Mouse (Mus musculus): ENCODE data around the gene Eif3l. TPM values are rescaled to one million over a fixed set of nuclear protein-coding genes. Genes with fewer than 3 reads are reported as not detected.

The Eif3l gene
- polyA plus RNA-seq, 1 experiment, result not detected

DNA sequence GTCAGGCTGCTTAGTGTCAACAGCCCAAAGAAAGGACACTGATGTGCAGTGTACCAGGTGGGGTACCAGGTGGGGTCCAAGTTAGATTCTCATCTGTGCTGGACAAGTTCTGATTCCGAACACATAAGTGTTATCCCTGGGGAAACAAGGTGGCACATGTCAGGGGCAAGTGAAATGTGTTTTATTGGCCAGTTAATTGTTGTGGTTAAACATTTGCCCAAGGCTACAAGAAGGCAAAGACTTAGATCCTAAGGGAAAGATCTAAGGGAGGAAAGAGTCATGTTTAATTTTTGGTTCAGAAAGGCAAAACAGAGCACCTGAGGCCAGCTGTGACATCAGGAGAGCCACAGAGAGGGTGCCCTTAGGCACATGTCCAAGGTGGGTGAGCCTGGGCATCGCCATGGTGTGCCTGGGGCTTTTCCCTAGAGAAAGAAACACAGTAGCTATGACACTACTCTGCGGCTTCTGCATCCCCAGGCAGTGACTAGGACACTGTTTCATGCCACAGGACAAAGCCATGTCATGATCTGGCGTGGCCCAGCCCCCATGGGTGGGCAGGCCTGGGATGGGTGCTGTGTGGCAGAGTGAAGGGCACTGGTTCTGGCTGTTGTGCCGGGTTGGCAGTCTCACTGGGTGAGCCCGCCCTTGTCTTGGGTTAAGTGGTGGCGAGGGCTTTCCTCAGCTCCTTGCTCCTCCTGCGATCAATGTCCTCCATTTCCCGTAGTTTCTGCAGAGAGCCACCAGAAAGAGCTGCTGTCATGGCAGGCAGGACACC is 59.7 kb downstream of the Eif3l start:
- Histone ChIP-seq H3K4me1 (ENCODE audit: control insufficient read depth, insufficient read depth, low read length) (peaks cover 3% of the 10 kb centered on the region; the same call in 1 of the 2 replicates), H3K27ac (ENCODE audit: insufficient read depth, low read depth, low read length) (no peak overlapping the region), H3K4me3 (ENCODE audit: insufficient read depth, low read depth, low read length) (no peak overlapping the region)
- TF ChIP-seq CTCF (IDR thresholded peaks at IDR 0.05; ENCODE audit: insufficient read depth, low read depth, low read length) (no peak), POLR2A (IDR thresholded peaks at IDR 0.05; ENCODE audit: insufficient read depth, low read depth, low read length) (no peak)
- 86% methylated on average over 9 of the region's 9 CpGs for WGBS

DNA sequence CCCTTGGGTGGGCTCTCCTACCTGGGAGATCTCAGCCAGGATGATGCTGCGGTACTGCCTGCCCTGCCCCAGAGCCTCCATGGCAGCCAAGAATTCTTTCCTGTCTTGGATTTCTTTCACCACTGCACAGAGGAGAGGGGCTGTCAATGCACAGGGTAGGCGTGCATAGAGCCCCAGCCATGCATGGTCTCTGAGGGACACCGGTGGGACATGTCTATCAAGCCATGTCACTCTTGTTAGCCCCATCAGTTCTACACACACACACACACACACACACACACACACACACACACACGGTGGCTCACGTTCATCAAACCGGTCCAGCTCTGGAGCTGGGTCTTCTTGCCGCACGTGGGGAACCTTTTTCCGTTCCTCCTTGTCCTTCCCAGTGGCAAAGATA is 60.4 kb downstream of the Eif3l start:
- Histone ChIP-seq H3K4me1 (ENCODE audit: control insufficient read depth, insufficient read depth, low read length) (peaks cover 3% of the 10 kb centered on the region; the same call in 1 of the 2 replicates), H3K27ac (ENCODE audit: insufficient read depth, low read depth, low read length) (no peak overlapping the region), H3K4me3 (ENCODE audit: insufficient read depth, low read depth, low read length) (no peak overlapping the region)
- TF ChIP-seq POLR2A (IDR thresholded peaks at IDR 0.05; ENCODE audit: insufficient read depth, low read depth, low read length) (no peak), CTCF (IDR thresholded peaks at IDR 0.05; ENCODE audit: insufficient read depth, low read depth, low read length) (no peak)
- 69% methylated on average over 9 of the region's 9 CpGs for WGBS

DNA sequence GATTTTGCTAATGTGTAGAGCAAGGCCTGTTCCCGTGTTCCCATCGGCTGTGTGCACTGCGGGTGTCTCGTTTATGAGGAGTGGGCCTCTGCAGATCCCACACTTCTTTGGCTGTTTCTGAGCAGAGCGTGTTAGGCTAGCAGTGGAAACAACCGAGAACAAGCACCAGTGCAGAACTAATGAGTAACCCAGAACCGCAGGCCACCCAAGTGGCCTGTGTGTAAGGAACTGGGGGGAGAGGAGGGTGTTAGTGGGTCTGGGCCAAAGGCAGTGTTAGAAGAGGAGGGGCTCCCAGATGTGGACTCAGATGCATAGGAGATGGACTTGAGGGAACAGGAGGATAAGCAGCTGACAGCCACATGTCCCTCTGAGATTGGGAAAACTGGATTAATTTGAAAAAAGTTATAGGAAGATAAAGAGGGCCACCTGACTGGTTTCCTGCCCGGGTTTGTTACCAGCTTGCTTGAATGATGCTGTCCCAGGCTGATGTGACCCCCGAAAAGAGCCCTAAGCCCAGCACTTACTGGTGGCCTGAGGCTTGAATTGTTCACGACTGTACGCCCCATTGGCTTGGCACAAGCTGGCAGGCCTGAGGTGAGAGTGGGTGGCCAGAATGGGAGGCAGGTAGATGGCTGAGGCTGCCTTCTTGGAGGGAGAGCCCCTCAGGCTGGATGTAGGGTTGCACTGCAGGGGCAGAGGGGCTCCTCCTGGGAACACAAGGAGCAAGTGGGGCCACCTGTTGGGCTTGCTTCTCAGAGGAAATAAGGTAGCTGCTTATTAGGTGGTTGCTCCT is 61.0 kb downstream of the Eif3l start:
- Histone ChIP-seq H3K4me3 (ENCODE audit: insufficient read depth, low read depth, low read length) (no peak overlapping the region), H3K27ac (ENCODE audit: insufficient read depth, low read depth, low read length) (no peak overlapping the region), H3K4me1 (ENCODE audit: control insufficient read depth, insufficient read depth, low read length) (peaks cover 3% of the 10 kb centered on the region; the same call in 1 of the 2 replicates)
- WGBS, result 48% methylated on average over 11 of the region's 11 CpGs
- TF ChIP-seq POLR2A (IDR thresholded peaks at IDR 0.05; ENCODE audit: insufficient read depth, low read depth, low read length) (no peak), CTCF (IDR thresholded peaks at IDR 0.05; ENCODE audit: insufficient read depth, low read depth, low read length) (no peak)

DNA sequence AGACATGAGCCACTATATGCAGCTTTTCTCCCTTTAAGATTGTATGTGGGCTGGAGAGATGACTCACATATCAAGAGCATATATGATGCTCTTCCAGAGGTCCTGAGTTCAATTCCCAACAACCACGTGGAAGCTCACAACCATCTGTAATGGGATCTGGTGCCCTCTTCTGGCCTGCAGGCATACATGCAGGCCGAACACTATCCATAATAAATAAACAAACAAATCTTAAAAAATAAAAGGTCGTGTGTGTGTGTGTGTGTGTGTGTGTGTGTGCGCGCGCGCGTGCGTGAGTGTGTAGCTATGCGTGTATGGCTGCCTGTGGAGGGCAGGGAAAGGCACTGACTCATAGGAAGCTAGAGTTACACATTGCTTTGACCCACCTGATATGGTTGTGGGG is 64.7 kb downstream of the Eif3l start:
- Histone ChIP-seq H3K4me3 (ENCODE audit: insufficient read depth, low read depth, low read length) (no peak overlapping the region), H3K27ac (ENCODE audit: insufficient read depth, low read depth, low read length) (no peak overlapping the region), H3K4me1 (ENCODE audit: control insufficient read depth, insufficient read depth, low read length) (peaks cover 6% of the 10 kb centered on the region; the same call in 1 of the 2 replicates)
- WGBS, result 57% methylated on average over 10 of the region's 10 CpGs
- TF ChIP-seq CTCF (IDR thresholded peaks at IDR 0.05; ENCODE audit: insufficient read depth, low read depth, low read length) (no peak), POLR2A (IDR thresholded peaks at IDR 0.05; ENCODE audit: insufficient read depth, low read depth, low read length) (no peak)

DNA sequence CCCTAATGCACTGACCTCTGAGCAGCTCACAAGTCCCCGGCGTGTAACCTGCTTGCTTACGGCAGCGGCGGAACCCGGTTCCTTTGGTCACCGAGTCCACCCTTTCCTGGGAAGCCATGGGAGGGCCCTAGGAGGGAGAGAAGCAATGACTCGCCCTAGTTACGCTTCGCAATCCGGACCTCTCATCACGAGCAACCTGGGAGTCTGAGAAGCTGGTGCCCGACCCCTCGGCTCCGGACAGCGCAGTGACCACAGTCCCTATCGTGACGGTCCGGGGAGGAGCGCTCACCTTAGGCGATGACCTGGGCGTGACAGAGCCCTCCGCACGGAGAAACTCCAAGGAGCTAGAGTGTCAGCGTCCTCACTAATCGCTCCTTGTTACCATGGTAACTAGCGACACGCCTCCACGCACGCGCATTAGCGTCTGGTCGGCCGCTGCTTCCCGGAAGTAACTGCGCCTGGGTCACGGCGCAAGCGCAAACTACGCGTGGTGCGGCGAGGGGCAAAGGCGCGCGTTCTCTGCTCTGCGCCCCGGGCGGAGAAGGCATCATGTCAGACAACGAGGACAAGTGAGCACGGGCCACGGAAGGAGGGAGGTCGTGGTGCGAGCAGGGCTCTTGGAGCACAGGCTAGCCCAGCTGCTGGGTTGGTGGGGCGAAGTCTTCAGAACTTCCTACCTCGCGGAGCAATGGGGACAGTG is 66.0 kb downstream of the Eif3l start, which contains the start of the genes Polr2f and 1700088E04Rik:
TSS of gene Polr2f (plus strand) at position 144 of the 700 bp plus-strand sequence.
TSS of gene 1700088E04Rik (minus strand) at position 388 of the 700 bp plus-strand sequence.
- TF ChIP-seq POLR2A (IDR thresholded peaks at IDR 0.05; ENCODE audit: insufficient read depth, low read depth, low read length) (peak; percentile 91), CTCF (IDR thresholded peaks at IDR 0.05; ENCODE audit: insufficient read depth, low read depth, low read length) (no peak)
- peaks cover 6% of the 10 kb centered on the region; the same call in 1 of the 2 replicates for H3K4me1 ChIP-seq (ENCODE audit: control insufficient read depth, insufficient read depth, low read length)
- H3K27ac ChIP-seq (ENCODE audit: insufficient read depth, low read depth, low read length), result no peak within 1 kb of the TSS
- under 1% methylated on average over 57 of the region's 57 CpGs for WGBS
- H3K4me3 ChIP-seq (ENCODE audit: insufficient read depth, low read depth, low read length), result peak within 1 kb of the TSS; percentile 69

DNA sequence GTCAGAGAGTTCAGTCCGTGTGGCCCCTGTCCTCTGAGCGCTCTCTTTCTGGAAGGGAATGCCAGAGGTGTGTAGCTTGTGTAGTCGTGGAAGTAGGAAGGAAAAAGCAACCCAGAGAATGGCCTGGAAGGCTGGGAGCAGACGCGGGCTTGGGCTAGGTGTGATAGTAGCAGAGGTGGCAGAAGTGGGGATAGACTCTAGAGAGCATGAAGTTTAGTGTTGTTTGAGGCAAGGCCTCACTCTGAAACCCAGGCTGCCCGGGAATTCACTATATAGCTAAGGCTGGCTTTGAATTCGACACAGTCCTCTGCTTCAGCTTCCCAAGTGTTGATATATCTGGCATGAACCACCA is 66.6 kb downstream of the Eif3l start:
- TF ChIP-seq POLR2A (IDR thresholded peaks at IDR 0.05; ENCODE audit: insufficient read depth, low read depth, low read length), result no peak
- no peak for TF ChIP-seq CTCF (IDR thresholded peaks at IDR 0.05; ENCODE audit: insufficient read depth, low read depth, low read length)
- H3K4me3 ChIP-seq (ENCODE audit: insufficient read depth, low read depth, low read length), result peak overlapping the region; percentile 69
- H3K4me1 ChIP-seq (ENCODE audit: control insufficient read depth, insufficient read depth, low read length), result peaks cover 6% of the 10 kb centered on the region; the same call in 1 of the 2 replicates
- no peak overlapping the region for H3K27ac ChIP-seq (ENCODE audit: insufficient read depth, low read depth, low read length)
- WGBS, result 0% methylated on average over 7 of the region's 7 CpGs

DNA sequence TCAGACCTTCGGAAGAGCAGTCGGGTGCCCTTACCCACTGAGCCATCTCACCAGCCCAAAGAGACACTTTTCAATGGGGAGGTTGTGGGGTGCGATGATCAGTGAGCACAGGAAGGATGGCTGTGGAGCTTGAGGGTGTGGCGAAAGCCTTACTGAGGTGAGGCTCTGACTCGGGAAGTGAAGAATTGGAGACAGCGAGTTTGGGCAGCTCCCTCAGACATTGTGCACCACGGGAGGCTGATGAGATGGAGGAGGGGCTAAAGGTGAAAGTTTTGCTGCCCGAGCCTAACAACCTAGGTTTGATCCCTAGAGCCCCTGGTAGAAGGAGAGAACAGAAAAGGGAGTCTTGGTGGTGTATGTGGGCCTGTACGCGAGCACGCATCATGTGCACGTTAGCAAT is 68.3 kb downstream of the Eif3l start:
- no peak overlapping the region for H3K27ac ChIP-seq (ENCODE audit: insufficient read depth, low read depth, low read length)
- H3K4me3 ChIP-seq (ENCODE audit: insufficient read depth, low read depth, low read length), result no peak overlapping the region
- WGBS, result 87% methylated on average over 12 of the region's 12 CpGs
- no peak for TF ChIP-seq CTCF (IDR thresholded peaks at IDR 0.05; ENCODE audit: insufficient read depth, low read depth, low read length)
- TF ChIP-seq POLR2A (IDR thresholded peaks at IDR 0.05; ENCODE audit: insufficient read depth, low read depth, low read length), result no peak
- peaks cover 6% of the 10 kb centered on the region; the same call in 1 of the 2 replicates for H3K4me1 ChIP-seq (ENCODE audit: control insufficient read depth, insufficient read depth, low read length)

Other genes with a start within 250 kb of the Eif3l start
- not detected in 2 replicates for gene Cdc42ep1, start 232.6 kb upstream of the Eif3l start, polyA plus RNA-seq (2012; ENCODE audit: insufficient read depth, insufficient read length, low replicate concordance, missing spikeins)
- not detected in 2 replicates for gene Lgals2, start 219.7 kb upstream of the Eif3l start, polyA plus RNA-seq (2012; ENCODE audit: insufficient read depth, insufficient read length, low replicate concordance, missing spikeins)
- not detected in 2 replicates for gene Gga1, start 198.0 kb upstream of the Eif3l start, polyA plus RNA-seq (2012; ENCODE audit: insufficient read depth, insufficient read length, low replicate concordance, missing spikeins)
- not detected in 2 replicates for gene Gm49510, start 175.5 kb upstream of the Eif3l start, polyA plus RNA-seq (2012; ENCODE audit: insufficient read depth, insufficient read length, low replicate concordance, missing spikeins)
- not detected in 2 replicates for gene Sh3bp1, start 175.4 kb upstream of the Eif3l start, polyA plus RNA-seq (2012; ENCODE audit: insufficient read depth, insufficient read length, low replicate concordance, missing spikeins)
- gene Pdxp, start 161.3 kb upstream of the Eif3l start, polyA plus RNA-seq (2012; ENCODE audit: insufficient read depth, insufficient read length, low replicate concordance, missing spikeins), result not detected in 2 replicates
- not detected in 2 replicates for gene Lgals1, start 148.5 kb upstream of the Eif3l start, polyA plus RNA-seq (2012; ENCODE audit: insufficient read depth, insufficient read length, low replicate concordance, missing spikeins)
- not detected in 2 replicates for gene Nol12, start 140.2 kb upstream of the Eif3l start, polyA plus RNA-seq (2012; ENCODE audit: insufficient read depth, insufficient read length, low replicate concordance, missing spikeins)
- not detected in 2 replicates for gene Triobp, start 127.5 kb upstream of the Eif3l start, polyA plus RNA-seq (2012; ENCODE audit: insufficient read depth, insufficient read length, low replicate concordance, missing spikeins)
- not detected in 2 replicates for gene H1f0, start 46.7 kb upstream of the Eif3l start, polyA plus RNA-seq (2012; ENCODE audit: insufficient read depth, insufficient read length, low replicate concordance, missing spikeins)
- gene Galr3, start 33.3 kb upstream of the Eif3l start, polyA plus RNA-seq (2012; ENCODE audit: insufficient read depth, insufficient read length, low replicate concordance, missing spikeins), result not detected in 2 replicates
- gene Ankrd54, start 12.3 kb upstream of the Eif3l start, polyA plus RNA-seq (2012; ENCODE audit: insufficient read depth, insufficient read length, low replicate concordance, missing spikeins), result not detected in 2 replicates
- 70.4 TPM in 1 of 2 replicates, not detected in the other for gene Micall1, start 33.7 kb downstream of the Eif3l start, polyA plus RNA-seq (2012; ENCODE audit: insufficient read depth, insufficient read length, low replicate concordance, missing spikeins)
- not detected in 2 replicates for gene Polr2f, start 65.8 kb downstream of the Eif3l start, polyA plus RNA-seq (2012; ENCODE audit: insufficient read depth, insufficient read length, low replicate concordance, missing spikeins)
- not detected in 2 replicates for gene 1700088E04Rik, start 66.1 kb downstream of the Eif3l start, polyA plus RNA-seq (2012; ENCODE audit: insufficient read depth, insufficient read length, low replicate concordance, missing spikeins)
- gene Sox10, start 90.1 kb downstream of the Eif3l start, polyA plus RNA-seq (2012; ENCODE audit: insufficient read depth, insufficient read length, low replicate concordance, missing spikeins), result not detected in 2 replicates
- gene Pick1, start 154.0 kb downstream of the Eif3l start, polyA plus RNA-seq (2012; ENCODE audit: insufficient read depth, insufficient read length, low replicate concordance, missing spikeins), result not detected in 2 replicates
- not detected in 2 replicates for gene Gm49486, start 154.2 kb downstream of the Eif3l start, polyA plus RNA-seq (2012; ENCODE audit: insufficient read depth, insufficient read length, low replicate concordance, missing spikeins)
- not detected in 2 replicates for gene Slc16a8, start 179.6 kb downstream of the Eif3l start, polyA plus RNA-seq (2012; ENCODE audit: insufficient read depth, insufficient read length, low replicate concordance, missing spikeins)
- gene Baiap2l2, start 210.4 kb downstream of the Eif3l start, polyA plus RNA-seq (2012; ENCODE audit: insufficient read depth, insufficient read length, low replicate concordance, missing spikeins), result not detected in 2 replicates

All from olfactory bulb, adult 2 months (tissue).